Mouse (Mus musculus): ENCODE measurements around the gene Astn2.
A peak's percentile ranks its signal among the peaks of the same experiment; 100 is the strongest.

The Astn2 gene

DNA sequence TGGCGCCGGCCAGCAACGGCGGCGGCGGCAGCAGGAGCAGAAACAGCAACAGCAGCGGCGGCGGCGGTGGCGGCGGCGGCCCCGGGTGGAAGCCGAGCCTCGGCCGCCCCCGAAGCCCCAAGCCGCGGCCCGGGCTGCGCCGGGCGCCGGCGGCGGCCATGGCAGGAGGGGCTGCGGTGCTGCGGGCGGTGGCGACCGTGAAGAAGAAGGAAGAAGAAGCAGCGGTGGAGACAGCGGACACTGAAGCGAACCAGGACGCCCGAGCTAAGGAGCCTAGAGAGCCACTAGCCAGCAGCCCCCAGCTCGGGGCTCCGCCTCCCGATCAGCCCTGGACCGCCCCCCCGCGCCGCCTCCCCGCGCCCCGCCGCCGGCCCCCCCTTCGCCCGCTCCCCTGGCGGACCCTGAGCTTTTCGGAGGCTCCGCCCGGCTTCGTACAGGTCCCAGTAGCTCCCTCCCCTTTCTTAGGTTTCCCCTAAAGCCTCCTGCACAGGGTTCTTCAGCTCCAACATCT, at the start of gene Astn2:
TSS of gene Astn2 (minus strand) at position 411 of the 511 bp plus-strand sequence.
- DNase-seq (ENCODE audit: low spot score), result peak; percentile 43

DNA sequence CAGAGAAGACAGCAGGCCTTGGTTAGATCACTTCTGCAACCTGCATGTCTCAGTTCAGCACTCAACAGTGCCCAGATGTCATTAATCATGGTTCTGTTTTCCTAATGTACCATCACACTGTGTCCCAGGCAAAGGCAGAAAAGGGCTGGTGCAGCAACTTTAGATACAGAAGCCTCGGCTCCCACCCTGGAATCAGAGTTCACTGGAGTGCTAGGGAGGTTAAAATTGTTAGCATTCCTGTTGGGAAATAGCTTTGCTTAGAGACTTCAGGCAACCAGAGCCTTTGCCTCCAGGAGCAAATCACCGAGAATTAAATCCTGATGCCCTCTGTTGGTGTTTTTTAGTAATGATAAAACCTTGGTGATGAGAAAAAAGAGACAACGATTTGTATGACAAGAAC, 45.7 kb upstream of the Astn2 start:
- DNase-seq (ENCODE audit: low spot score), result no peak

DNA sequence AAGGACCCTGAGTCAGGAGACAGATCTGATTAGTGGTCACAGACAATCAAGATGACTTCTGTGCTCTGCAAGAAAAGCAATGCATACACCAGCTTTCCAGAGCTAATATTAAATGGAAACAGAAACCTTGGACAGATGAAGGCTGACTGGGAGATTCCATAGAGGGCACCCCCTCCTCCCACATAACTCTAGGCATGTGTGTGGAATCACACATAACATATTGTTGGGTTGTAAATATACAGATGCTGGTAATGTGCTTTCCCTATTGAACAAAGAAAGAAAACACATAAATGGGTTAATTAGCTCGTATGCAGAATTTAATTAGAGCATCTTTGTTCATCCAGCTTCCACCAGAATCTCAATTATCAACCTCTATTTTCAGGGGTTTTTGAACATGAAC, 26.8 kb upstream of the Astn2 start:
- DNase-seq (ENCODE audit: low spot score), result no peak

DNA sequence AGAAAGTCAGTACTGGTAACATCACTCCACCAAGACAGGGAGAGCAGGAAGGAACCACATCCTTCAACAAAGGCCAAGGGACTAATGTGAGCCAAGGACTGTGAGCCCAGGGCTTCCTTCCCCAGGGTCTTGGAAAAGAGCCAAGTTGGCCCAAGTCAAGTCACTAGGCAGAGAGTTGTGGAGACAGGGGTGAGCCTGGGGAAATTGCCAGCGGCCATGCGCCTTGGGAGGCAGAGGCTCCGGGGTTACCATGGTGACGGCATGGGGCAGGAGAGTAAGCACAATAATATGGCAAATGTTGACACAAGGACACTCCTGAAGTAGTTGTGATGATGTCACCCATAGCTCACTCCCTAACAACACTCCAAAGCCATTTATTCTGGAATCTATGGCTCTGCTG, 21.4 kb upstream of the Astn2 start:
- DNase-seq (ENCODE audit: low spot score), result no peak

DNA sequence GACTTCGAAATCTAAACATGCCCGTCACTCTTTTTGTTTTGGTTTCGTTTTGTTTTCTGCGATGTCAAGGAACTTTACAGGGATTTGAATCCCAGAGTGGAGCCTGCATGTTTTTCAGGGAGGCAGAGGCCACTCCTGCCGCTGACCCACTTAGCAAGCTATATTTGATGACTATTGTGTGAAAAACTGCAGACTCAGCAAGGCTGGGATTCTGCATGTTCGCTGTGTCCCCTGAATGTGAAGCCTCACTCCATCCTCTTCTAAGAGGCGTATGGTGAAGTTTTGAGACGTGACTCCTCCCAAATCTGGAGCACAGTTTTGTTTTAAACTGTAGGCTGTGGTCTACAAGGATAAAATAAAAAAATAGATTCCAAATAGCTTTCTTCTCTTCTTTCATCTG, 10.4 kb upstream of the Astn2 start:
- no peak for DNase-seq (ENCODE audit: low spot score)

DNA sequence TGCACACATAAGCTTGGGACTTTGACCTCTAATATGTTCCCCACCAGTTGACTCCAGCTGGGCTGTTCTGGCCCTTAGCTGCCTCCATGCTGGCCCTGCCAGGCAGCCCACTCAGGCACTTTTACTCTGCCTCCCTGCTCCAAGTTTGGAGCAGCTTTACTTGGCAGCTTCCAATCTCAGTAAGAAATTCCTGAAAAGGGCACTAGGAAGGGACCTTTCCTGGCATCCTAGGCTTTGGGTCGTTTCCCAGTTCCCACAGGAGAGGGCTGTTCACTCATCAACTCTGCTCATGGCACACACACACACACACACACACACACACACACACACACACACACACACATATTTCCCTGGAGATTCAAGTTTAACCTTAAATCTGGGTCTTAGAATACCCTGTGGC, 675 bp upstream of the Astn2 start:
- DNase-seq (ENCODE audit: low spot score), result no peak

DNA sequence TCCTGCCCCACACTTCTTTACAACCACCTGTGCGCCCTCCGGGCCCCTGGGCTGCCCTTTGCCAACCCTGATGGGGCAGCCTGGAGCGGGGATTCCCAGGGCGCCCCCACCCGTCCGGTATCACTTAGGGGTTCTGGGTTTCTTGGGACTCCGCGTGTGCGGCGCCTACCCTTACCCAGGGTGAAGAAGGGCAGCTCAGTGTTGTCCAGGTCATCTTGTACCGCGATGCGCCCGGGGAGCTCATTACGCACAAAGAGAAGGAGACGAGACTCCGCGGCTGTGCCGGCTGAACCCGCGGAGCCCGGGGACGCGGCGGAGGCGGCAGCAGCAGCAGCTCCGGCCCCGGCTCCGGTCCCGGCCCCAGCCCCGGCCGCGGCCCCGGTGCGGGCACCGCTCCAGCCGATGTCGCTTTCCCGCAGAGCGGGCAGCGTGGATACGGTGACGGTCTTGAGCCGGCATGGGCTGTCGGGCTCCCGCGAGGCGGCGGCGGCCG, 657 bp downstream of the Astn2 start:
- DNase-seq (ENCODE audit: low spot score), result peak; percentile 42

DNA sequence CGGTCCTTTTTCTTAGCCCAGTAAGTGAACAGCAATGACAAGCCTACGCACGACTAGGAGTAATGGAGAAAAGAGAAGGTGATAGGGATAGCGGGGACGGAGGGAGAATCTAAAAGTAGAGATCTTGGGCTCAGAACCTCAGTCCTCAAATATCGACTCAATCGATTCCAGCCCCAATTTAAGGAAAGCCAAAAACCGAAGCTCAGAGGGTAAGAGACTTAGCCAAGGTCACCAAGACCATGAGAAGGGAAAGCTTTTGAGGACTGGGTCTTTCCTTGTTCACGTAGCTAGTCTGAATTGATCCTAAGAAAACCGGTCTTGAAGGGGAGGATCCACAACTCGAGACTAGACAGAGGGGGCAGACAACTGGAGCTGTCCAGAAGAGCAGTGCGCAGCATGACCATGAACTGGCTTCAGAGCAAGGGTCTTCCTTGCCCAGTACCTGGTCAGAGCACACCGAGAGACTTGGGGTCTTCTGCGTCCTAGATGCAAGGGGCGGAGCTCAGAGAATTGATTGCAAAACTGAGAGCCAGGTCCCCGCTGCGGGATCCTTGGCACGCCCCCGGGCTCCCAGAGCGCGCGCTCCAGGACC, 1.2 kb downstream of the Astn2 start:
- DNase-seq (ENCODE audit: low spot score), result peak; percentile 42

DNA sequence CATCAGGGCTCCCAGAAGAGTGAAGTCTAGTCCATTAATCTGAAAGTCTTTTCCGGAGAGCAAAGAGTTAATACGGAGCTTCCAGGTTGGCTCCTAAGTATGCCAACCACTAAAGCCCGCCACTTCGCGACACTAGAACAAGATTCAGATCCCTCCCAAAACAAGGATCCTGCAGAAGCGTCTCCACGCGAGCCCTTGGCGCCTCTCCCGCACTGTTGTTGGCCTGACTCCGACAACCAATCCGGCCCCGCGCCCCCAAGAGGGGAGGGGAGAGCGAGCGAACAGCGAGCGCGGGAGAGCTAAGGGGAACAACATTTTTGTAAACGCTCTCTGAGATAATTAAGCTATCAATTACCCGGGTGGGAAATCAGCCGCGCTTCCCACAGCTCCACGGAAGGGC, 1.8 kb downstream of the Astn2 start:
- peak; percentile 45 for DNase-seq (ENCODE audit: low spot score)

DNA sequence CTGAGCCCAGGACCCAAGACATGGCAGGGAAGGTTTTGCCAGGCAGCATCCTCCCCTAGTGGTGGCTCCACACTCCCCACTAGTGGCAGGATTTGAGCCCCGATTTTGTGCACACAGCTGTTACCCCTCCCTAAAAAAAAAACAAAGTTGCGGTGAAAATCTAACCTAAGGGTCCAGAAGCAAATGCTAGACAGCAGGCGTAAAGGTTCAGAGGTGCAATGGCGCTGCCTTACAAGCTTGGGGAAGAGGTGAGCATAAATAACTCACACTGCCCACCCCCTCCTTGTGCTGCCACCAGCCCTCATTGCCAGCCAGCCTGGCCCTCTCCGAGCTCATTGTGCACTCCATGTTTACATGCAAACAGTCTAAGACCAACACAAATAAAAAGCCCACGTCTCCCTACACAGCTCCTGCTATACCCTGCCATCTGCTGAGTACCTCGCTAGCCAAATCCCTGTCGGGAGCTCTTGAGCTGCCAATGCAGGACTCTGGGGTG, 3.2 kb downstream of the Astn2 start:
- DNase-seq (ENCODE audit: low spot score), result no peak

DNA sequence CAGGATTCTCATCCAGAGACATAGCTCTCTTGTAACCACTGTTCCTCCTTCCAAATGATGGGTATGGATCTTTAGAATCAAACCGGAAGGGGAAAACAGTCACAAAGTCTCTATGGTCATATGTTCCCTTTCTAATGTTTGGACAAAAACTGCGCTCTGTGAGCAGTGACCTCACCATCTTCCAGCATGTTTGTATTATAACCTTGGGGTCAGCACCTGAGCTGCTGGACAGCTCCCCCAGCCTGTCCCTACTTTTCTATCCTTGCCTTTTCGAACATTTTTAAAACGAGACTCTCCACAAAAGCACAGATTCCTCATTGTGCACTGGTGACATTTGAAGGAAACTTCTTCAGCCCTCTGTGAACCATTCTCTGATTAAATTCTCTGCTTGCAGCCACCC, 5.3 kb downstream of the Astn2 start:
- DNase-seq (ENCODE audit: low spot score), result peak; percentile 55

DNA sequence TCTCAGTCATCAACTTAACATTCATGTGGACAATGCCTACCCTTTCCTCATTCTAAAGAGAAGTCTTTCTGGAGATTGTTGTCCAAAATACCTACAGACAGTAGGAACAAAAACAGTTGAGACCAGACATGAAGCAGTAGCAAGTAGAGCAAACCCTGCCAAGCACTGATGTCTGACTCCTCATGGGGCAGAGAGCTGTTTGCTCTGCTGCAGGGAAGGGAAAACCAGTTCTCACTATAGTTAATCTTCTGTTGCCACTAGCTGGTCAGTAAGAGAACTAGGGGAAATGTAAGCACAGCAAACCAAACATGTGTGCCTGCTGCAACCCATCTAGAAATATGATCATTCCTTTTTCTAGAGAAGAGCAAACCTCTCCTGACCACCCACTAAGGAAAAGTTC, 7.2 kb downstream of the Astn2 start:
- no peak for DNase-seq (ENCODE audit: low spot score)

DNA sequence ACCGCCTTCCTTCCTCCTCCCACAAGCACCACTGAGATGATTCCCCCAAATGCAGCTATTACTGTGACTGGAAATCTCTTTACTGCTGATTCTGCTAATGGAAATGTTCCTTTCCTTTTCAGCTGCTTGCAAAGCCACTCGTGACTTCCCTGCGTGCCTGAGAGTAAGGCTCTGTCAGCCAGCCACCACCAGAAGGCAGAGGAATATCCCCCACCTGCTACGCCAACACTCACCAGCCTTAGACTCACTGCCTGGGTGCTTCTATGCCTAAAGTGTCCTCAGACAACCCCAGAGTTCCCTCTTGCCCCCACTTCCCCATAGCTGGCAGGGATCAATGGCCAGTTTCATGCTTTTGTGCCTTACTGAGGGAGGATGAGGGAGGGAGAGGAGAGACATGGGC, 11.1 kb downstream of the Astn2 start:
- DNase-seq (ENCODE audit: low spot score), result no peak

DNA sequence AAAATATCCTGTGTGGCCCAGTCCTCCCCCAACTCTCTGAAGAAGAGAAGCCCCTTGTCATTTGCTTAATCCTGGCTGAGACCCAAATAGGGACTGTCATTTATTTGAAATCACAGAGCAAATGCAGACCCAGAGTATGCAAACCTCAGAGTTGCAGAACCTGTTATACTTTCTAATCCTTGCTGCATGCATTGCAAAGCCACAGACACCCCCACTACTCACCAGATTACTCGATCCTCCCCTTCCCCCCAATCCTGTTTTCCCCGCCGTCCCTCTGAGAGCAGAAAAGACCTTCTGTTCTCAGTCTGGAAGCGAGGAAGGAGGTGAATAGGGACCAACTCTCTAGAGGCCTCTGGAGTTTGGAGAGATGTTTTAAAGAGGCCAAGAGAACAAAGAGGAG, 13.9 kb downstream of the Astn2 start:
- DNase-seq (ENCODE audit: low spot score), result no peak

DNA sequence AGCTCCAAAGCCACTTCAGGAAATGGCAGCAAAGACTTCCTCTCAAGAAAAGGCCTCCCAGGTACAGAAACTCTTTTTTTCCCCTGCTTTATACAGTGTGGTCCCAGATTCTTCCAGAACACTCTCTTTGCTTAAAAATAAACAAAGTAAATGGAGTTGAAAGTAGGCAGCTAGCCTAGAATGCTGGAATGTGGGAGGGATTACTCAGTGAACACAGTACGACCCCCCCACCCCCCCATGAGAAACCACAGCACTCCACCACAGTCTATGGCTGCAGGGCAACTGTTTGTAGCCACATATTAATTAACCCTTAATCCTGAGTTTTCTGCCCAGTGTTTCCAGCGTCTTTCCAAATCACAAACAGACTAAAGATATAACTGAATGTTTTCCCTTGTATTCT, 25.8 kb downstream of the Astn2 start:
- DNase-seq (ENCODE audit: low spot score), result no peak

DNA sequence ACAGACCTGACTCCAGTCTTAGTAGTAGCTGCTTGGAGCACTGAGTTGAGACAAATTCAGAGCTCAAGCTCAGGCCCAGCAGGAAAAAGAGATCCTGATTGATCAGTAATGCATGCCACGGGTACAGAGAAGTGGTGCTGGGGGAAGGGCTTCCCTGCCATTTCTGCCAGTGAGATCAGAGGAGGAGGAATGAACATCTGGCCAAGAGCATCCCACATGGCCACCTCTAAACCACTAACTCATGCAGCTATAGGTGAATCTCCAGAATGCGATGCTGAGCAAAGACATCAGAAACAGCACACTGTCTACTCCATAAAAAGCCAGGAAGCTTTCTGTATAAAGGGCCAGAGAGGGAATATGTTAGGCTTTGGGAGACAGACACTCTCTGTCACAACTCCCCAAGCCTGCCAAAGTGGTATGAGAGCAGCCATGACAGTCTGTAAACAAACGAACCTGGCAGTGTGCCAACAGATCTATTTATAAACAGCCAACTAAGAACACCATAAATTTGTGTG, 33.8 kb downstream of the Astn2 start:
- DNase-seq (ENCODE audit: low spot score), result no peak

DNA sequence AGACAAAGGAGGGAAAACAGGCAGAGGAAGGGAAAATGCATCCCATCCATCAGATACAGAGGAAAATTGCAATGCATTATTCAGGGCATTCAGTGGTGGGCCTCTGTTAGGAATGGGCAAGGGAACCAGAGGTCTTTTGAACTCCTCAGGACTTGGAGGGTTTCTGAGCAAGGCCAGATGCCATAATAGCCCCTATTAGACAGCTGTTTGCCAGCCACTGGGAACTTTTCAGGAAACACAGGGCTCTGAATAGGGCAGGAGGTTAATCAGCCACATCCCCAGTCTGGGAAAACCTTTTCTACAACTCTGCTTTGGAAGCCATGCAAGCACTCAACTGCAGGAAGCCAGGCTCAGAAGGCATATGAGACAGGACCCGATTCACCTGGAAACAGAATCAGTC, 38.9 kb downstream of the Astn2 start:
- no peak for DNase-seq (ENCODE audit: low spot score)

DNA sequence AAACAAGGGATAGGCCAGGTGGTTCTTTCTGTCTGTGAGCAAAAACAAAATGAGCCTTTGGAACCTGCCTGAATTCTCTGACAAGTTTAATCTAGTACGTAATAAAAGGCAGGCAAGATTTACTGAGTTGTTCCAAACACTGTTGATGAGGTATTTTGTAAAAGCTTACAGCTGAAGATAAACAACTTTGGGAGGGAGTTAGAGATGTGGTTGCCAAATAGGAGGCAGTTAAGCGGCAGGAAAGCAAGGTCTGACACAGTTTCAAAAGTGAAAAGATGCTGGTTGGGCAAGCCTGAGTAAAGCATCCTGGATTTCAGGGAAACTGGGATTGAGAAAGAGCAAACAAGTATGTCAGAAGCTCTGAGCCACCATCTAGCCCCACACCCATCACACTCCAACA, 59.8 kb downstream of the Astn2 start:
- DNase-seq (ENCODE audit: low spot score), result no peak

DNA sequence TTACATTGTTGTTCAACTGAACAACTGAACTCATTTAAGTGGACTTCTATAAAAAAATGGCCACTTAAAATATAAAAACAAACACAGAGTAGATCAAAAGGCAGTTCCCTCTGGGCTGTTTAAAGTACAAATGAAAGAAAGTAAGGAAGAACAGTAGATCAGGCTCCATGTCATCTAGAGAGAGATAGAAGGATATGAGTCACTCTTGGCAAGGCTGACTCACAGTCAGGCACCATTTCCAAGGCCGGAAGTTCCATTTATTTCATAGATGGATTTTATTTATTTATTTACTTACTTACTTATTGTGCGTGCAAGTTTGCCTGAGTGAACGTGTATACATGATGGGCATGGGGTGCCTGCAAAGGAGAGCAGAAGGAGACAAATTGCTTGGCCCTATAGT, 67.0 kb downstream of the Astn2 start:
- DNase-seq (ENCODE audit: low spot score), result no peak

DNA sequence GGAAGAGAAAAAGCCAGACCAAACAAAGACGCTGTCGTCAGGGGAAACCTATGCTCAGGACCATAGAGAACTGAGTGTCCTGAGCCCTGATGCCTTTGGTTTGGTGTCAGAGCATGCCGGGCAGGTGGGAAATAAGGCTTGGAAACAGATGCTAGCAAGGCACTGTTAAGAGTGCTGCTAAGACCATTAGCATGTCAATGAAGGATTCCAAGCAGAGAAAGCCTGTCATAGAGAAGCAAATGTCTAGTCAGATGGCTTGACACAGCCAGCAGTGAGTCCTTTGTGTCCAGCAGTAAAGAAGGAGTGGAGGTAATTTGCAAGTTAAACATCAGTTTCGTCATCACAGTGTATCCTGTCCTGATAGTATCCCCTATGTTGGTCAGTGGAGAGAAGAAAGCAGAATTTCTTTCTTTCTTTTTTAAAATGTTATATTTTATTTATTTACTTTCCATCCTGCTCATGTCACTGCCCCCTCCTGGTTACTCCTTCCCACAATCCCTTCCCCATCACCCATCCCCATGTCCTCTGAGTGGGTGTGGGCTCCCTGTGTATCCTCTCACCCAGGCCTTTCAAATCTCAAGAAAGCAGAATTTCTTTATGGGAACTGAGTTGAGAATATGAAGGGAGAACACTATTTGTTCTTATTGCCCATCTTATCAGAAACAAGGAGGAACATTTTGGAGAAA, 73.7 kb downstream of the Astn2 start:
- DNase-seq (ENCODE audit: low spot score), result no peak

DNA sequence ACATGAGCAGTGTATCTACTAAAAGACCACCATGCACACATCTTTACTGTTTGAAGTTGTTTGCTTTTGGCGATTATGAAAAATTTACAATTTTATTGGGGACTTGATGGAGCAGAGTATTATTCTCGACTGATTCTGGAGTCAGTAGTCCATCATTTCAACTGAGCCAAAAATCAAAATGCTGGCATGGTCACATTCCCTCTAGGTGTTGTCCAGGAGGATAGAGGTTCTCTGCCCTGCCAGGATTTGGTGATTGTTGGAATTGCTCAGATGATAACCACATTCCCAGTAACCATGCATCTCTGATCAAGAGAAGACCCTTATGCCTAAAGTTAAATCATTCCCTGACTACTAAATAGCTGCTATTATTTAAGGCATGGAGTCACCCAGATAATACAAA, 83.4 kb downstream of the Astn2 start:
- DNase-seq (ENCODE audit: low spot score), result no peak

DNA sequence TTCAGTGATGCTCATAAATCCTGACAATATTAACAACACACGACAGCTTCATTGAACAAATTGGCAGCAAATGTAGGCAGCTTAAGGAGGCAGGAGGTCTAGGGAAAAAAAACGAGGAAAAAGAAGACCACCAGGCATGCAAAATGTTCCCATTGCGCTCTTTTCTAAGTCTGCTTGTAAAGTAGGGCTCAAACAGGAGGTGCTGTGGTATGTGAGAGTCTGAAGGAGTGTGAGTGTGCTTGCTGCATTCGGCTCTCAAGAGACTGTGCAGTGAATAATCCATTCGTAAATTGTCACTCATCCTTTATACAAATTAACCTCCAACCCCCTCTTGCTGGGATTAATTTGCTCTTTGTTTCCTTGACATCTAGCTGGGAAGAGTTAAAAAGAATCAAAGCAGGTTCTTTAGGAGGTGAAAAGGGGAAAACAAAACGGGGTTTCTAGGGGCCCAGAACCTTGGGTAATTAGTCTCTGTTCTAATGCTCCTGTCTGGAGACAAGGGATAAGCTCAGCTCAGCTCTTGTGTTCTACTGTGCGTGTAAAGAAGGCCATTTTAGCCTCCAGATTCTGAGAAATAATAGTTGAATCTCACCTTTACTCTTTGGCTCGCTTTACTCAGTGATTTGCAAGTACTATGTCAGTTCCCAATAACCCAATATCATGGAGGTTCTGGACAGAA, 89.5 kb downstream of the Astn2 start:
- no peak for DNase-seq (ENCODE audit: low spot score)

DNA sequence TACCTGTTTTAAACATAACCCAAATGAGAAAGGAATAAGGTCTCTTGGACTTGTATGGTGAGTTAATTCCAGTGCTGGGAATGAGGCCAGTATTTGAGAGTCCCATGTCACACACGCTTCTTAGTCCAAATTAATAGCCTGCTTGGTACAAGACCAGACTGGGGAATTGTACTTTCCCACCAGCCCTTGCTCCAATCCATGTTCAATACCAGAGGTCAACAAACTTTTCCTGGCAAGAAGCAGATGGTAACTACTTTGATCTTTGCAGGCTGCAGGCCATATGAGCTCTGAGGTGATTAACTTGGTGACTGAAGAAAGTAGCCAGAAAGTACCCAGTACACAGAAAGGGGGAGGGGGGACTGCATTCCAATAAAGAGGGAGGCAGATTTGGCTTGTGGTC, 91.7 kb downstream of the Astn2 start:
- DNase-seq (ENCODE audit: low spot score), result no peak

Measured in testis, postnatal 10 days (tissue).